ENCODE assay signal across 9 mouse cellular contexts in genomic region chr9:110683574-110684099, GRCm38 (mm10). TPM values are rescaled to one million over a fixed set of nuclear protein-coding genes. Genes with fewer than 3 reads are reported as not detected.
DNase-seq lines count a peak whose midpoint lies in the region; ATAC-seq and TF ChIP-seq lines count a peak whose summit lies in the region.
"Had no signal": no experiment of that assay in that cellular context is flagged by ENCODE, and none has a peak within 500 bp of the region (broad histone marks: within the 10 kb centered on the region; RNA-seq: fewer than 3 reads in every experiment).

No protein-coding gene starts in this region.

- TF ChIP-seq CTCF in heart, adult 2 months (IDR thresholded peaks at IDR 0.05) = no peak
- TF ChIP-seq CTCF in kidney, postnatal 0 days (IDR thresholded peaks at IDR 0.05; ENCODE audit: low read depth) = no peak

- TF ChIP-seq EP300 in heart, adult 2 months (IDR thresholded peaks at IDR 0.05; ENCODE audit: insufficient read depth, low read depth, low read length) = no peak

- no peaks in the 10 kb centered on the region; the same call in 1 of the 2 replicates for H3K79me2 ChIP-seq in heart, adult 2 months (replicated peaks; ENCODE audit: control insufficient read depth, insufficient read depth, low read length)

- WGBS in heart, adult 2 months = 31% methylated on average over 4 of the region's 4 CpGs
- 26% methylated on average over 4 of the region's 4 CpGs for WGBS in forebrain, embryonic 16.5 days
- WGBS in kidney, postnatal 0 days = 44% methylated on average over 4 of the region's 4 CpGs
- WGBS in midbrain, embryonic 14.5 days = 70% methylated on average over 4 of the region's 4 CpGs

- no peak for TF ChIP-seq POLR2A in heart, adult 2 months (IDR thresholded peaks at IDR 0.05; ENCODE audit: insufficient read depth, low read depth, low read length)

- H3K9me3 ChIP-seq in forebrain, embryonic 16.5 days (ENCODE audit: control insufficient read depth, low read length) = no peaks in the 10 kb centered on the region
- H3K9me3 ChIP-seq in kidney, postnatal 0 days (replicated peaks; ENCODE audit: low read length) = no peaks in the 10 kb centered on the region
- no peaks in the 10 kb centered on the region for H3K9me3 ChIP-seq in midbrain, embryonic 14.5 days (ENCODE audit: control insufficient read depth, low read length)
- H3K9me3 ChIP-seq: liver, embryonic 15.5 days had no signal

- no peak overlapping the region for H3K4me3 ChIP-seq in heart, adult 2 months
- H3K4me3 ChIP-seq in forebrain, embryonic 16.5 days (replicated peaks; ENCODE audit: low read length) = no peak overlapping the region
- H3K4me3 ChIP-seq in kidney, postnatal 0 days (replicated peaks; ENCODE audit: low read depth, low read length) = no peak overlapping the region
- no peak overlapping the region for H3K4me3 ChIP-seq in midbrain, embryonic 14.5 days (replicated peaks; ENCODE audit: low read depth, low read length)
- H3K4me3 ChIP-seq: liver, embryonic 15.5 days had no signal

- no peaks in the 10 kb centered on the region; the same call in none of the 2 replicates for H3K36me3 ChIP-seq in heart, adult 2 months (ENCODE audit: control insufficient read depth, insufficient read depth, low read length)
- H3K36me3 ChIP-seq in forebrain, embryonic 16.5 days (ENCODE audit: control insufficient read depth, insufficient read depth) = no peaks in the 10 kb centered on the region
- no peaks in the 10 kb centered on the region for H3K36me3 ChIP-seq in kidney, postnatal 0 days (ENCODE audit: insufficient read depth, low read length)
- no peaks in the 10 kb centered on the region for H3K36me3 ChIP-seq in midbrain, embryonic 14.5 days (ENCODE audit: control insufficient read depth, insufficient read depth, low read length)
- H3K36me3 ChIP-seq: liver, embryonic 15.5 days had no signal

- peak overlapping the region; percentile 14; the same call in 1 of the 2 replicates for H3K9ac ChIP-seq in heart, adult 2 months (ENCODE audit: low read depth, low read length)
- no peak overlapping the region; the same call in 1 of the 2 replicates for H3K9ac ChIP-seq in forebrain, embryonic 16.5 days (replicated peaks; ENCODE audit: low read depth, low read length)
- H3K9ac ChIP-seq in kidney, postnatal 0 days (ENCODE audit: low read depth, low read length) = peak overlapping the region; percentile 40; the same call in 1 of the 2 replicates
- H3K9ac ChIP-seq in midbrain, embryonic 14.5 days (replicated peaks; ENCODE audit: low read length) = no peak overlapping the region
- H3K9ac ChIP-seq: liver, embryonic 15.5 days had no signal

- intact Hi-C loops in heart, adult 2 months (cut with DNase I) = no loop called here
- intact Hi-C loops in heart, postnatal 14 days (cut with DNase I) = no loop called here

- peak overlapping the region; percentile 79 for H3K27ac ChIP-seq in heart, adult 2 months
- peak overlapping the region; percentile 64; the same call in 1 of the 2 replicates for H3K27ac ChIP-seq in forebrain, embryonic 16.5 days (ENCODE audit: low read length)
- peak overlapping the region; percentile 97 for H3K27ac ChIP-seq in kidney, postnatal 0 days
- H3K27ac ChIP-seq in midbrain, embryonic 14.5 days (replicated peaks; ENCODE audit: low read depth, low read length) = peak overlapping the region; percentile 63
- H3K27ac ChIP-seq: liver, embryonic 15.5 days had no signal

- no peak overlapping the region for H3K4me2 ChIP-seq in forebrain, embryonic 16.5 days (ENCODE audit: low read length)
- no peak overlapping the region for H3K4me2 ChIP-seq in kidney, postnatal 0 days (ENCODE audit: low read length)
- H3K4me2 ChIP-seq in midbrain, embryonic 14.5 days (ENCODE audit: low read length) = no peak overlapping the region
- H3K4me2 ChIP-seq: liver, embryonic 15.5 days had no signal

- no peak for ATAC-seq in forebrain, embryonic 16.5 days
- peak; percentile 88 for ATAC-seq in kidney, postnatal 0 days (replicated peaks; ENCODE audit: low FRiP score, low read depth)
- no peak for ATAC-seq in midbrain, embryonic 14.5 days (ENCODE audit: low FRiP score, low TSS enrichment)

- peaks cover 36% of the 10 kb centered on the region for H3K4me1 ChIP-seq in heart, adult 2 months (ENCODE audit: control insufficient read depth, insufficient read depth, low read length)
- peaks cover 23% of the 10 kb centered on the region for H3K4me1 ChIP-seq in forebrain, embryonic 16.5 days (replicated peaks; ENCODE audit: control insufficient read depth, insufficient read depth, low read length)
- H3K4me1 ChIP-seq in kidney, postnatal 0 days (replicated peaks; ENCODE audit: insufficient read depth, low read length) = peaks cover 50% of the 10 kb centered on the region
- peaks cover 38% of the 10 kb centered on the region for H3K4me1 ChIP-seq in midbrain, embryonic 14.5 days (ENCODE audit: control insufficient read depth, insufficient read depth, low read length)

- no peaks in the 10 kb centered on the region for H3K27me3 ChIP-seq in heart, adult 2 months (ENCODE audit: control insufficient read depth, insufficient read depth, low read length)
- H3K27me3 ChIP-seq in forebrain, embryonic 16.5 days (replicated peaks; ENCODE audit: control insufficient read depth, insufficient read depth, low read length) = no peaks in the 10 kb centered on the region
- no peaks in the 10 kb centered on the region for H3K27me3 ChIP-seq in kidney, postnatal 0 days (ENCODE audit: insufficient read depth, low read length)
- no peaks in the 10 kb centered on the region for H3K27me3 ChIP-seq in midbrain, embryonic 14.5 days (ENCODE audit: control insufficient read depth, insufficient read depth, low read length)
- H3K27me3 ChIP-seq: liver, embryonic 15.5 days had no signal

- peak in 1 of 2 experiments; percentile 32 for DNase-seq in heart, adult 2 months
- no peak for DNase-seq in heart, postnatal 14 days
- peak; percentile 65 for DNase-seq in kidney, postnatal 0 days (ENCODE audit: low spot score)
- no peak for DNase-seq in midbrain, embryonic 14.5 days
- no peak for DNase-seq in frontal cortex, postnatal 14 days (ENCODE audit: low spot score in 2 of 2)
- no peak for DNase-seq in adrenal gland, adult (ENCODE audit: inconsistent age in 2 of 2, low spot score in 1 of 2)
- DNase-seq in liver = no peak

RNA-seq across cellular contexts. Expression of gene Ccdc12, which starts 27.3 kb away (rescaled TPM):
- total RNA-seq in heart, adult 2 months (2021) = 10 to 100 TPM; 54.1 to 66.1 TPM
- polyA plus RNA-seq in heart, adult 2 months (2012; rRNA removed) = 91.3 and 94.8 TPM in 2 replicates
- total RNA-seq in heart, postnatal 14 days (2021) = 10 to 100 TPM; 65.4 to 68.1 TPM
- polyA plus RNA-seq in forebrain, embryonic 16.5 days (2015; fragmentation: Nextera tagmentation; extraction: Ambion mirVana) = 100 and 113 TPM in 2 replicates
- 153 and 154 TPM in 2 replicates for polyA plus RNA-seq in kidney, postnatal 0 days (2015; fragmentation: Nextera tagmentation; extraction: Ambion mirVana)
- 106 and 122 TPM in 2 replicates for polyA plus RNA-seq in midbrain, embryonic 14.5 days (2014; fragmentation: Nextera tagmentation; extraction: Ambion mirVana)

RNA-seq across cellular contexts. Expression of gene Nbeal2, which starts 29.7 kb away (rescaled TPM):
- total RNA-seq in heart, adult 2 months (2021) = 1 to 10 TPM; 7.6 to 8.5 TPM
- polyA plus RNA-seq in heart, adult 2 months (2012; rRNA removed) = 18.4 and 18.8 TPM in 2 replicates
- total RNA-seq in heart, postnatal 14 days (2021) = 10 to 100 TPM; 10.4 to 12.0 TPM
- polyA plus RNA-seq in forebrain, embryonic 16.5 days (2015; fragmentation: Nextera tagmentation; extraction: Ambion mirVana) = 2.3 and 5.9 TPM in 2 replicates
- 2.9 and 3.9 TPM in 2 replicates for polyA plus RNA-seq in kidney, postnatal 0 days (2015; fragmentation: Nextera tagmentation; extraction: Ambion mirVana)
- polyA plus RNA-seq in midbrain, embryonic 14.5 days (2014; fragmentation: Nextera tagmentation; extraction: Ambion mirVana) = 3.6 and 5.3 TPM in 2 replicates

RNA-seq across cellular contexts. Expression of gene Myl3, which starts 58.0 kb away (rescaled TPM):
- total RNA-seq in heart, adult 2 months (2021) = over 10,000 TPM in 1 of 2 experiments, 1,000 to 10,000 TPM in 1; 9,326 to 11,139 TPM
- 9,227 and 12,279 TPM in 2 replicates for polyA plus RNA-seq in heart, adult 2 months (2012; rRNA removed)
- total RNA-seq in heart, postnatal 14 days (2021) = over 10,000 TPM; 11,266 to 12,112 TPM
- polyA plus RNA-seq in forebrain, embryonic 16.5 days (2015; fragmentation: Nextera tagmentation; extraction: Ambion mirVana) = 0.39 TPM in 1 of 2 replicates, not detected in the other
- 1.1 and 1.5 TPM in 2 replicates for polyA plus RNA-seq in kidney, postnatal 0 days (2015; fragmentation: Nextera tagmentation; extraction: Ambion mirVana)
- 0.25 TPM in 1 of 2 replicates, not detected in the other for polyA plus RNA-seq in midbrain, embryonic 14.5 days (2014; fragmentation: Nextera tagmentation; extraction: Ambion mirVana)

RNA-seq across cellular contexts. Expression of gene Nradd, which starts 59.4 kb away (rescaled TPM):
- total RNA-seq in heart, adult 2 months (2021) = 1 to 10 TPM; 1.3 to 1.4 TPM
- 2.7 and 2.9 TPM in 2 replicates for polyA plus RNA-seq in heart, adult 2 months (2012; rRNA removed)
- total RNA-seq in heart, postnatal 14 days (2021) = 1 to 10 TPM; 1.1 to 1.2 TPM
- polyA plus RNA-seq in forebrain, embryonic 16.5 days (2015; fragmentation: Nextera tagmentation; extraction: Ambion mirVana) = 29.0 and 32.4 TPM in 2 replicates
- 42.3 and 45.7 TPM in 2 replicates for polyA plus RNA-seq in kidney, postnatal 0 days (2015; fragmentation: Nextera tagmentation; extraction: Ambion mirVana)
- 22.2 and 33.7 TPM in 2 replicates for polyA plus RNA-seq in midbrain, embryonic 14.5 days (2014; fragmentation: Nextera tagmentation; extraction: Ambion mirVana)

Comparison
In these comparisons a context has a peak if more than half of its experiments do, and no peak if none do; other contexts are left out.
1. H3K9ac ChIP-seq: peak in heart, adult 2 months (single experiment) and kidney, postnatal 0 days (single experiment); none in forebrain, embryonic 16.5 days (single experiment) and midbrain, embryonic 14.5 days (single experiment).
2. RNA of gene Myl3, which starts 58.0 kb away (polyA plus RNA-seq): 9,227 to 12,279 TPM in heart, adult 2 months; 1.1 to 1.5 TPM in kidney, postnatal 0 days, 0.39 TPM in forebrain, embryonic 16.5 days and 0.25 TPM in midbrain, embryonic 14.5 days; every median in the first group is over 1,000 times any median in the second.
3. Peak in every context shown above with its lines, with median percentiles within 50 percentile points of each other: H3K27ac ChIP-seq.